Mouse (Mus musculus): ENCODE measurements at regions not wholly inside any gene's neighbourhood (a gene's known extent, or its start where the extent isn't known, plus 50 kb on each side); places are given as distances from the start of the nearest gene placed in this dataset.

DNA sequence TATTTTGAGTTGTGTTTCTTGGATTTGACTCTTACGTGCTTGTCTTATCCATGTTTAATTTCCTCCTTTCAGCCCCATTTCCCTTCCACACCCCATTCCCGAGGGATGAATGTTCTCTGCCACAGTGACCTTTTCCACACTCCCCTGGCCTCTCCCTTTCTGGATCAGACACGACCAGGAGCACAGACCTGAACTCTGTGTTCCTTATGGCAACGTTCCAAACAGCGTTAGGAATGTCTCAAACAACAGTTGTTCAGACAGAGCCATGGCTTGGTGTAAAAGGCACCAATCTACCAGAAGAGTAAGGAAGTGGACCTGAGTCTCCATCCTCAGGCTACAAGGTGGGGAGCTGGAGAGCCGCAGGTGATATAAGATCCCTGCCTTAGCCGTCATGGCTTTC lies 52.6 kb upstream of the Dapl1 start:
- no peak for TF ChIP-seq POLR2A (IDR thresholded peaks at IDR 0.05; ENCODE audit: extremely low read depth, insufficient read depth, low read length)
- no peak for TF ChIP-seq CTCF (IDR thresholded peaks at IDR 0.05; ENCODE audit: low read depth, low read length)

Measured in liver, adult 2 months (tissue).